Mouse (Mus musculus) layer of hippocampus, postnatal 14 days (tissue): Measurements from ENCODE around the gene Vwa3a. TPM values are rescaled to one million over a fixed set of nuclear protein-coding genes. Genes with fewer than 3 reads are reported as not detected.

Experiments
- DNase-seq, 2 experiments: peaks; one replicate each; pipeline ENCODE4 v3.0.0; 2021 to 2022; ENCODE audit warnings: low spot score in 2 of 2, mixed read lengths in 1 of 2
- total RNA-seq, 2 experiments: library from RNA; stranded (reverse); gene quantifications; 2 replicates each; pipeline ENCODE4 v1.2.3; 2021

The Vwa3a gene
- total RNA-seq, 2 experiments from 2014 or later = 10.4 to 12.3 TPM

DNA sequence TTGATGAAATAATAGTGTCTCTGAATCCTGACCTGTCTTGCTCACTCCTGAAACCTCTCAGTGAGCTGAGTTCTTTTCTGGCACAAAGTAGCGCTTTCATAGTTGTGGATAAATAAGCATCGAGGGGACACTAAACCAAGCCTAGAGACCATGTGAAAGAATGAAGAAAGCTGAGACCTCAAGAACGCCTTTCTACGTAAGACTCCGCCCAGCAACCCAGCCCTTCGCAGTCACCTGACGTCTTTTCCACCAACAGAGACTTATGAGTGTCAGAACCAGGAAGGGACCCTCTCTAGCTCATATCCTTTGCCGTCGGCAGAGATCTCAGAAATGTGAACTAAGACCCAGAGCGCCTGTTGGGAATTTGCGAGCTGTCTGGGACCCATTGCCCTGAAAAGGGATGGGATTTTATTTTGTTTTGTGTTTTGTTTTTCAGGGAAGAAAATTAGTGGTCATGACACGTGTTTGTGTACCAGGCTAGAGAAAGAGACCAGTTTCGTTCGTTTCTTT, 95.8 kb downstream of the Vwa3a start:
- DNase-seq = peak; percentile 68 to 79

- peak; percentile 98 to 99 for DNase-seq
Observed at GRCm38 (mm10) chr7:120835449-120836359, 96.6 kb downstream of the Vwa3a start.

- DNase-seq = no peak
Observed at GRCm38 (mm10) chr7:120836361-120836760, 97.2 kb downstream of the Vwa3a start.

GRCm38 (mm10) chr7:120838436-120839160, 99.5 kb downstream of the Vwa3a start:
- DNase-seq = no peak

DNA sequence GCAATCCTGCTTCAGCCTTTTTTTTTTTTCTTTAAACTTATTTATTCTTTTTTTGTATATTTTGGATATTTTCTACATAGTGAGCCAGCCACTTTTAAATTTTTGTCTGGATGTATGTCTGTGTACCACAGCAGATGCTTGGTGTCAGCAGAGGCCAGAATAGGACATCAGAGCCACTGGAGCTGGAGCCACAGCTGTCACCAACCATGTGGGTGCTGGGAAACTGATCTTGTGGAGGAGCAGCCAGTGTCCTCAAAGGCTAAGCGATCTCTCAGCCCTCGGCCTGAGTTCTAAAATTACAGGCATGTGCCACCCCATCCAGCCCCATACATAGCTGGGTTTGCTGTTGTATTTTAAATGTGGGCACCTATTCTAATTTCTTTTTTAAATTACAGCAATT, 100.7 kb downstream of the Vwa3a start:
- no peak for DNase-seq

DNA sequence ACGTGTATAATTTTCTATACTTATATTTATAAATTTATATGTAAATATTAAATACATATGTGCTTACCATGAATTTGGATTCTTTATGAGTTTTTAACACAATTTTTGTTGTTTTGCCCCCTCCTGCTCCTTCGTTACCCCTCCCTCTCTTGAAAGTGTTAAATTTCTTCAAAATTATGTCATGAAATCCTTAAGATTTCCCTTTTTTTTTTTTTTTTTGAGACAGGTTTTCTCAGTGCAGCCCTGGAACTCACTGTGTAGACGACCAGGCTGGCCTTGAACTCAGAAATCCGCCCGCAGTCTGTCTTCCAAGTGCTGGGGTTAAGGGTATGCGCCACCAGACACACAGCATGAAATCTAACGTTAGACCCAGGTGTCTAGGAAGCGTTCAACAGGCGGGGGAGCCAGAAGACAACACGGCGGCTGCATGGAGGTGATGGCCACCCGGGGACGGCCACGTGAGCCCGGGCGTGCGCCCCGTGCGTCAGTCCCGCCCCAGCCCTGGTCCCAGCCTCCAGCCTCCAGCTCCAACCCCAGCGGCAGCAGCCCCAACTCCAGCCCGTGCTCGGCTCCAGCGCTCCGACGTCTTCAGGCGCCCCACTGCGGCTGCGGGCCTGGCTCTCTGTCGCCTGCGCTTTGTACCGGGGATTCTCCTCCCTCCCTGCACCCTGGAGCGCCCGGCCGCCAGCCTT, 103.4 kb downstream of the Vwa3a start, which contains the start of gene Eef2k:
Gene Eef2k (plus strand): TSS at position 487 of the 692 bp plus-strand sequence.
- peak; percentile 79 to 81 for DNase-seq

DNA sequence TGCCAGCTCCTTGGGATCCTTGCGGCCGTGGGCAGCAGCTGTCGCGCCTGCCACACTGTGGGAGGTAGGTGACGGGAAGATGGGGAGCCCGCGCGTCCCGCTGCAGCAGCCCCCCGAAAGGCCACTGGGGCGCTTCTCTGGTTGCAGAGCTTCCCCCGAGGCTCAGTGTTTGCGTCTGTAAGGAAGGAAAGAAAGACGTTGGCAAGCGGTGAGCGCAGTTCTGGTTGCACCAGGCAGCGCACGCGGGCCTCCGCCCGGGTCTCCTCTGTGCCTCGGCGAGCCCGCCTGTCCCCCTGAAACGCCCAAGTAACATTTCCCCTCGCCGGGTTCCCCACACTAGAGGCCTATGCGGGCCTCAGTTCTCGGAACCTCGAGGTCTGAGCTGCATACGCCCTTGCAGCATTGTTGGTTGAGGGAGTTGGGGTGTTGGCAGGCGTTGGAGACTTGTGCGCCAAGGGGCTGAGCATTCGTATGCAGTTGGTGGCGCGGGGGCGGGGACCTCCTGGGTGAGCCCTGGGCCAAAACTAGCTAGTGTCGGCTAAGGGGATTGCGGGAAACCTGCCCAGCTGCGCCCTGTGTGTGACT, 104.0 kb downstream of the Vwa3a start:
- peak; percentile 89 to 94 for DNase-seq

DNA sequence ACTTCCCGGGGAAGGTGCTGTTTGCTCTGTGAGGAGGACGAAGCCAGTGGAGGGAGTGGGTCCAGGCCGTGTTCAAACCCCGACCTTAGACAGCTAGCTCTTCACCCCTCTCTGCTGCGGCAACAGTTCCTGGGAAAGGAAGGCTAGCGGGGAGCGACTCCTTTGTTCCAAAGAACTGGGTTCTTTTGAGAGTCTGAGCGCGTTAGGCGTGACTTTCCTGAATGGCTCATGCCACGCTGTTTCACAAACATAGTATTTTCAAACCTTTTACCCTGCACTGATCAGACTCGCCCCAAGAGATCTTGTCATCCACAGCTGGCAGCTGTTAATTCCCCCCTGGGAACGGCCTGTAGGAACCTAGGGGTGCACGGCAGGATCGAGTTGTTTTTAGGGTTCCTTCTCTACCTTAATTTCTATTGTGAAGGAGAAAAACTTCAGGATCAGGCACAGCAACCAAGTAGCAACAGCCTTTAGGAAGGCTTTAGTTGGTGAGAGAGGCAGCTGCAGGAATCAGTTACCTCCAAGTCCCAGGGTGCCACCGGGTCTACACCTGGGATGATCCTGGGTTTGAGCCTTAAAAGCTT, 104.8 kb downstream of the Vwa3a start:
- no peak for DNase-seq

- no peak for DNase-seq
Observed at GRCm38 (mm10) chr7:120844689-120845088, 105.6 kb downstream of the Vwa3a start.

- no peak for DNase-seq
Observed at GRCm38 (mm10) chr7:120848831-120849512, 109.9 kb downstream of the Vwa3a start.

- DNase-seq = no peak
Observed at GRCm38 (mm10) chr7:120850165-120850564, 111.0 kb downstream of the Vwa3a start.

Other genes with a start within 250 kb of the Vwa3a start
- gene Uqcrc2, start 104.1 kb upstream of the Vwa3a start, total RNA-seq = 100 to 1,000 TPM; 256 to 257 TPM
- not detected for gene Pdzd9, start 69.0 kb upstream of the Vwa3a start, total RNA-seq
- 10 to 100 TPM; 55.0 to 63.7 TPM for gene Mosmo, start 61.7 kb upstream of the Vwa3a start, total RNA-seq
- not detected for gene Gm5737, start 73.0 kb downstream of the Vwa3a start, total RNA-seq
- 10 to 100 TPM; 35.5 to 38.1 TPM for gene Eef2k, start 103.5 kb downstream of the Vwa3a start, total RNA-seq
- gene Polr3e, start 178.4 kb downstream of the Vwa3a start, total RNA-seq = 10 to 100 TPM; 26.7 to 27.6 TPM
- 1 to 10 TPM; 3.8 to 4.3 TPM for gene Cdr2, start 243.0 kb downstream of the Vwa3a start, total RNA-seq
- gene Mfsd13b, start 243.2 kb downstream of the Vwa3a start, total RNA-seq = under 1 TPM; 0.60 to 0.72 TPM